Mouse (Mus musculus): ENCODE data around the gene Fmnl2. TPM values are rescaled to one million over a fixed set of nuclear protein-coding genes. Genes with fewer than 3 reads are reported as not detected.

The Fmnl2 gene
- polyA plus RNA-seq, 1 experiment from 2014 or later: 11.8 TPM

DNA sequence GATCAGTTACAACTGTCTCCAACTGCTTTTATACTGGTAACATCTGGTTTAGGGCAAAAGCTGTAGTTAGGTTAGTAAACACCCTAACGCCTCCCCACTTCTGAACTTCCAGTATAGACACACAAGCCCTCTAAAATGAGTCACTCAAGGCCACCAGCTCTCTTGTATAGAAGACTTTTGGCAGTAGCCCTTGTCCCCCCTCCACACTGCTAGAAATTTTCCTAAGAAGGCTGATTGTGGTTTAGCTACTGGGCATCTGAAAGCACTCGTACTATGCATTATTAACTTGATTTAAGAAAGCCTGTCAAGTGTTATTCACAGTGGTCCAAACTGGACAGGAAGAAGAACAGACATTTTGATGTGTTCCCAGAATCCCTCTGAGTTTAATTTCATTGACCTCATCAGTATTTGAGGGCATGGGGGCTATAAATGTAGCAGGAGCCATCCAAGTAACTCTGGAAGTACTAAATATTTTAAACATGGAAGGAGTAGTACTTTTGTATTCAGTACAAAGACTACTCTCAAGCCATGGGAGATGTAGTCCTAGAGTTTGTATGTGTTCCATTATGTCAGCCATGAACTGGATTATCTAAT is 222.1 kb downstream of the Fmnl2 start:
- Histone ChIP-seq H3K4me3 (no peak overlapping the region), H3K36me3 (peaks cover 4% of the 10 kb centered on the region; the same call in 1 of the 2 replicates)
- 59% methylated on average over 2 of the region's 2 CpGs for WGBS

DNA sequence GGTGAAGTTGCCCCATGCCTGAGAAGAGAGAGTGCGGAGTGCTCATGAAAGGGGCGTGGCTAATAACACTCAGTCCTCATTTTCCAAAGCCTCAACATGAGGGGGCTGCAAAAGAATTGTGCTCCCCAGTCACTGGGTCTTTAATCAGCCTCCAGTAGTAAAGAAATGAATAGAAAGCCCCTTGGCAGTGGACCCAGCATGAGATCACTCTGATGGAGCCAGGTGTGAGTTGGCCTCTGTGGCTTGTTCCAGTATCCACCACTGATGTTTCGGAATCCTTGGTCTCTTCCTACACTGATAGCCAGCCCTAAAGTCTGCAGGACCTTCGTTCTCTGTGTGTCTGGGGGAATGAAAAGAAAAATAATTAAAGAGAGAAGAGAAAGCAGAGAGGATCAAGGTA is 224.4 kb downstream of the Fmnl2 start:
- Histone ChIP-seq H3K9ac (no peak overlapping the region), H3K9me3 (no peaks in the 10 kb centered on the region), H3K4me1 (peaks cover 9% of the 10 kb centered on the region; the same call in 1 of the 2 replicates), H3K27ac (no peak overlapping the region), H3K27me3 (no peaks in the 10 kb centered on the region), H3K4me3 (no peak overlapping the region), H3K4me2 (replicated peaks) (no peak overlapping the region), H3K36me3 (peaks cover 4% of the 10 kb centered on the region)
- ATAC-seq (ENCODE audit: low FRiP score, low read depth): no peak
- 90% methylated on average over 4 of the region's 4 CpGs for WGBS

More for the DNA sequence above, 222.1 kb downstream of the Fmnl2 start:
- Histone ChIP-seq H3K9ac (no peak overlapping the region), H3K4me2 (replicated peaks) (no peak overlapping the region), H3K27ac (no peak overlapping the region), H3K9me3 (no peaks in the 10 kb centered on the region), H3K4me1 (peaks cover 9% of the 10 kb centered on the region; the same call in 1 of the 2 replicates), H3K27me3 (no peaks in the 10 kb centered on the region)
- no peak for ATAC-seq (ENCODE audit: low FRiP score, low read depth)

DNA sequence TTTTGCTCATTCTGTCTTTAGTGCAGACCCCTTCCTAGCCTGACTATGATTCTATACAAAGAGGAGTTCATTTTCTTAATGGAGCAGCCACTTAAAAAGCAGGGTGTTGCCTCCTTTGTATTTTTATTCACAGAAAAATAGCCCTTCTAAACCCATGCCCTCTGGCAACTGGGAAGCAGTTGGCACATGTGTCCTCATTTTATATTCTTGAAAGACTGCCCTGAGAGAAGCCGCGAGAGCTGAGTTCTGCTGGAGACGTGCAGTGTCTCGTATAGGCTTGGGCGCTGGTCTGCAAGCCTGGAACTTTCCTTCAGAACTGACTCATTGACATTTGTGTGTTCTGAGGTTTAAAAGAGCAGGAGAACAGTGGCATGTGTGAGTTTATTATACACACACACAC is 224.8 kb downstream of the Fmnl2 start:
- WGBS: 77% methylated on average over 5 of the region's 5 CpGs
- Histone ChIP-seq H3K4me2 (replicated peaks) (no peak overlapping the region), H3K36me3 (peaks cover 4% of the 10 kb centered on the region), H3K27ac (no peak overlapping the region; the same call in 1 of the 2 replicates), H3K4me1 (peaks cover 9% of the 10 kb centered on the region; the same call in 1 of the 2 replicates), H3K4me3 (no peak overlapping the region), H3K9ac (no peak overlapping the region), H3K9me3 (no peaks in the 10 kb centered on the region), H3K27me3 (no peaks in the 10 kb centered on the region)
- no peak for ATAC-seq (ENCODE audit: low FRiP score, low read depth)

DNA sequence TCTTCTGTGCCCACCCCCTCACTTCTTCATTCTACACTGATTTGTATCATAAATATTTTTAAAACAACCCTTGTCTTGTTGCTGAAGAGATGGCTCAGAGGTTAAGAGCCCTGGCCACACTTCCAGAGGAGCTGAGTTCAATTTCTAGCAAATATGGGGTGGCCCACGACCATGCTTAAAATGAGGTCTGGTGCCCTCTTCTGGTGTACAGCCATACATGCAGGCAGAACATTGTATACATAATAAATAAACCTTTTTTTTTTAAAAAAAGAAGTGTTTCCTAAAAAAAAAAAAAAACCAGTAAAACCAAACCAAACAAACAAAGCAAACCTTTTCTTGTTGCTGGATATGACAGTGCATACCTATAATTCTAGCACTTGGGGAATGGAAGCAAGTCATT is 225.6 kb downstream of the Fmnl2 start:
- Histone ChIP-seq H3K36me3 (peaks cover 4% of the 10 kb centered on the region), H3K4me2 (replicated peaks) (no peak overlapping the region), H3K9ac (no peak overlapping the region), H3K9me3 (no peaks in the 10 kb centered on the region), H3K4me1 (peaks cover 9% of the 10 kb centered on the region; the same call in 1 of the 2 replicates), H3K27ac (no peak overlapping the region), H3K27me3 (no peaks in the 10 kb centered on the region), H3K4me3 (no peak overlapping the region)
- WGBS: 31% methylated on average over 1 of the region's 1 CpGs
- ATAC-seq (ENCODE audit: low FRiP score, low read depth): no peak

DNA sequence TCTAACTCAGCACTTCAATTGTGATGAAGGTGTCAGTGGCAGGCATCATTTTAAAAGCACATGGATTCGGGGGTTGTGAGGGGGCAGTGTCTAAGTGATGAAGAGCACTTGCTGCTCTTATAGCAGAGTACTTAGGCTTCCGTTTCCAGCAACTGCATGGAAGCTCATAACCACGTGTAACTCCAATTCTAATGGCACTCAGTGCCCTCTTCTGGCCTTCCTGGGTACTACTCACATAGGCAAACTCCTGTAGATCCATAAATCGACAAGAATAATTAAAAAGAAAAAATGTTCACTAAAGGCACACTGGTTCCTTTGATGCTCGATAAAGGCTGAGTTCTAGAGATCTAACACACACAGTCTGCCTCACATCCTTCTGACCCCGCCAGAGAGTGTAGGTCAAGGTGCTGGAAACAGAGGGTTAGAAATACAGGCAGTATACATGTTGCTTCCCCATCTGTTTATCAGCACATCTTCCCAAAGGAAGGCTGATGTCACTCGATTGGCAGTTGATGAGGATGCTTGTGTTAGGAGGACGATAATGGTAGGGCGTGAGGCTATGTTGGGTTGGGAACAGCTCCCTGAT is 228.1 kb downstream of the Fmnl2 start:
- Histone ChIP-seq H3K9ac (no peak overlapping the region), H3K27me3 (no peaks in the 10 kb centered on the region), H3K4me2 (replicated peaks) (no peak overlapping the region), H3K4me1 (peaks cover 9% of the 10 kb centered on the region; the same call in 1 of the 2 replicates), H3K27ac (no peak overlapping the region), H3K36me3 (peaks cover 8% of the 10 kb centered on the region), H3K4me3 (no peak overlapping the region), H3K9me3 (no peaks in the 10 kb centered on the region)
- 51% methylated on average over 9 of the region's 9 CpGs for WGBS
- no peak for ATAC-seq (ENCODE audit: low FRiP score, low read depth)

DNA sequence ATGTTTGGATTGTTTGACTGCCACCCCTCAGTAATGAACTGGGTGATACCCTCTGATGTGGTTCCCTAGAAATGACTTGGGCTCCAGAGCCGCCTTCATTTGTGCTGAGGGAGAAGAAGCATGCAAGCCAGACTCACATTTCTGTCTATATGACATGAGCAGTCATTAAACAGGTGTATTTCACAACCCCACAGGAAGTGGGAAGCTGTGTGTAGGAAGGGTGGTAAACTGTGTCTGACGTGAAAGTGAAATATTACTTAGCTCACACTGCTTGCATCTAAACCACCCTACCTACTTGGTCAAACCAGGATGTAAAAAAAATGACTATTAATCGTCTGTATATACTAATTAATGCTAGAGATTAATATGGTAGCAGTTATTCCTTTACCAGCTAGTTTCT is 231.1 kb downstream of the Fmnl2 start:
- 92% methylated on average over 3 of the region's 3 CpGs for WGBS

DNA sequence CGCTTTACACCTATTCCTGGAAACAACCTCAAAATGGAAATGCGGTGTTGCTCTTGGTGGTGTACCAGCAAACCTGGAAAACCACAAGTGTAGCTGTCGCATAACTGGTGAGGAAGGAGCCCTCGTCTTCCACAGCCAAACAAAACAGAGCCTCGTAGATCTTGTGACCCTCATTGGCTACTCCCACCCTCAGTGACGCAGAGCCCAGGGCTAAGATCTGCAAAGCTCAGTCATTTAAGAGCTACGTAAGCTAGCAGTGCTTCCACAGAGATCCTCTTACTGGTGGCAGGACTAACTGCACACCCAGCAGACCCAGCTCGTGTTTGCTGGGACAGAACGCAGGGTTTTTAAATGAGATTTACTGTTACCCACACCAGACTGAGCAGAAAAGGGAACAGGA is 237.4 kb downstream of the Fmnl2 start:
- Histone ChIP-seq H3K4me3 (no peak overlapping the region), H3K4me2 (replicated peaks) (no peak overlapping the region), H3K9me3 (no peaks in the 10 kb centered on the region), H3K9ac (no peak overlapping the region), H3K36me3 (peaks cover 21% of the 10 kb centered on the region), H3K27ac (no peak overlapping the region), H3K4me1 (no peaks in the 10 kb centered on the region), H3K27me3 (no peaks in the 10 kb centered on the region)
- 0 out of 2 replicates have a peak, but pooled peaks have one; percentile 44 for ATAC-seq (ENCODE audit: low FRiP score, low read depth)
- 82% methylated on average over 9 of the region's 9 CpGs for WGBS

More for the DNA sequence above, 231.1 kb downstream of the Fmnl2 start:
- Histone ChIP-seq H3K4me2 (replicated peaks) (no peak overlapping the region), H3K4me1 (no peaks in the 10 kb centered on the region), H3K9me3 (no peaks in the 10 kb centered on the region), H3K36me3 (peaks cover 6% of the 10 kb centered on the region; the same call in 1 of the 2 replicates), H3K27me3 (no peaks in the 10 kb centered on the region), H3K4me3 (no peak overlapping the region), H3K27ac (no peak overlapping the region), H3K9ac (no peak overlapping the region)
- ATAC-seq (ENCODE audit: low FRiP score, low read depth): no peak

DNA sequence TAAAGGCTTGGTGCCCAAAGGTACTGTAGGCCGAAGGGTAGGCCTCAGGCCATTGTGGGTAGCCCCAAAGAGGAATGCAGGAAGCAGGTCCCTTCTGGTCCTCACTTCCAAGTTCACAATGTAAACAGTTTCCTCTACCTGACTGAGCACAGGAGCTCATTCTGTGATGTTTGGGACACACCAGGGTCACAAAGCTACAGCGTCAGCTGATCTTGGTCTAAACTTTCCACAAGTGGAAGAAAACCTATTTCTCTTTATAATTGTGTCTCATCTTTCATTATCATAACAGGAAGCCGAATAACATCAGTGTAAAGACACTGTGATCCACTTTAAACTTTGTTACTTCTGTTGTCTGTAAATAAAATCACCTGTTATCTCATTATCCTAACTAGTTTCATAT is 237.8 kb downstream of the Fmnl2 start:
- Histone ChIP-seq H3K27ac (no peak overlapping the region), H3K9ac (no peak overlapping the region), H3K4me1 (no peaks in the 10 kb centered on the region), H3K9me3 (no peaks in the 10 kb centered on the region), H3K36me3 (peaks cover 17% of the 10 kb centered on the region), H3K4me2 (replicated peaks) (no peak overlapping the region), H3K27me3 (no peaks in the 10 kb centered on the region), H3K4me3 (no peak overlapping the region)
- WGBS: 97% methylated on average over 3 of the region's 3 CpGs
- ATAC-seq (ENCODE audit: low FRiP score, low read depth): no peak

DNA sequence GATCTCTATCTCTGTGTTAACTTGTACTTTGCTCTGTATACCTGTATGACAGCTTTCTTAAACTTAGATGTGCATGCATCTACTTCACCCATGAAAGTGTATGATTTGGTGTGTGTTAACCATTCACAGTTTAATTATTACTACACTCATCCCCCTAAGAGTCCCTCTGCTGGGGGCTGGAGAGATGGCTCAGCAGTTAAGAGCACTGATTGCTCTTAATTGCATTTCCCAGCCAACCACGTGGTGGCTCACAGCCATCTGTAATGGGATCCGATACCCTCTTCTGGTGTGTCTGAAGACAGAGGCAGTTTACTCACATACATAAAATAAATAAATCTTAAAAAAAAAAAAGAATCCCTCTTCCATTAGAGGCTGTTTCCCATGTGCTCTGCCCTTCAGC is 242.4 kb downstream of the Fmnl2 start:
- no peak overlapping the region for H3K27ac ChIP-seq
- no peak overlapping the region for H3K9ac ChIP-seq
- no peaks in the 10 kb centered on the region for H3K9me3 ChIP-seq
- no peak for ATAC-seq (ENCODE audit: low FRiP score, low read depth)
- no peak overlapping the region for H3K4me2 ChIP-seq (replicated peaks)
- H3K4me1 ChIP-seq: no peaks in the 10 kb centered on the region
- no peak overlapping the region for H3K4me3 ChIP-seq
- peaks cover 43% of the 10 kb centered on the region for H3K36me3 ChIP-seq
- 32% methylated on average over 2 of the region's 2 CpGs for WGBS
- no peaks in the 10 kb centered on the region for H3K27me3 ChIP-seq

DNA sequence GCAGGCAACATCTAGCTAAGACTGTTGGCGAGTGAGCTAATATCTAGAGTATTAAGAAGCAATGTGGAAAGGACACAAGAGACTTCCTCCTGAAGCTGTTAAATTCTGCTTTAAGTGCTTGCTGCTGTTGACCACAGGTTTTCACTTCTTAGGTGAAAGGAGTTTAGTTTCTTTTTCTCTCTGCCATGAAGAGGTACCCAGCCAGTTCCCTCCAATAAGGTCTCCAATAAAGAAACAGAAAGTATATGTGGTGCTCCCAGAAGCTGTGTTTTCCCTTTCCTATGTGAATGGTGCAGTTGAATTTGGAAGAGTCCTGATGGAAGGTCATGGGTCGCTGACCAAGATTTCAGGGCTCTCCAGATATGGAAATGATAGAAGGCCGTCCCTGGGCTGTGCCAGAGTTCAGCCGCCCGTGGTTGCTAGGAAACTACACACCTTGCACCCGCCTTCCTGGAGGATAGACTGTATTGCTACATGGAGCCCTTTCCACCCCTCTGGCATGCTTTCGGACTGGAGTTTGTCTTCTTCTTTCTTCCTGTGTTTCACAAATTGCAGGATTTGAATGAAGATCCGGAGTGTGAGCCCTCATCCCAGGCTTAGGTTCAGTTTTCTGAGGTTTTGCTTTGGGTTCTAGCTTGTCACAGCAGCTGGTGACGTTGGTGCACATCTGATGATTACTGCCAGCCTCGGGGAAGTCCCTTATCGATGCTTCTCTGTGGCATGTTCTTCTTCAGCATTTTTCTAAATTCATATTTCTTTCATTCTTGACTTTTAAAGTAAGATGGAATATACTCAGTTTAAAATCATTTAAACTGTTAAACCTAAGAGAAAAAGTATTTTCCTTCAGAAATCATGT is 244.5 kb downstream of the Fmnl2 start:
- peaks cover 60% of the 10 kb centered on the region for H3K36me3 ChIP-seq
- H3K27ac ChIP-seq: no peak overlapping the region
- no peak overlapping the region for H3K9ac ChIP-seq
- no peak overlapping the region for H3K4me2 ChIP-seq (replicated peaks)
- no peak overlapping the region for H3K4me3 ChIP-seq
- 89% methylated on average over 11 of the region's 11 CpGs for WGBS
- no peak for ATAC-seq (ENCODE audit: low FRiP score, low read depth)
- no peaks in the 10 kb centered on the region for H3K9me3 ChIP-seq
- H3K27me3 ChIP-seq: no peaks in the 10 kb centered on the region
- H3K4me1 ChIP-seq: no peaks in the 10 kb centered on the region

DNA sequence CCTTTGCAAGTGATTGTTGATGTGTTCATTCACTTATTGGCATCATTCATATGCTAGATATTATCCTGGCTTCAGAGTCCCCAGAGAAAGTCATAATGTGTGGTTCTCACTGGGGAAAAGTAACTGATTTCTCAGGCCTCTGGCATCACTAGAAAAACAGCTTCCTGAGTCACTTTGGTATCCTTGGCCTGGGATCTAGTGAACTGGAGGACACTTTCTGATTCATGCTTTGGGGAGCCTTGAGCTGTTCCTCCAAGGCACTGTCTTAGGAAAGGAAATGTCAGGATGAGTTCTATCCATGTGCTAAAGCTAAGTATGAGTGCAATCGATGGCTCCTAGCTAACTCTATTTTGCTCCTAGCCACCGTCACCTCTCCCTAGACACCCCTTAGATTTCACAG is 245.2 kb downstream of the Fmnl2 start:
- Histone ChIP-seq H3K4me1 (no peaks in the 10 kb centered on the region), H3K36me3 (peaks cover 60% of the 10 kb centered on the region), H3K4me3 (no peak overlapping the region), H3K27me3 (no peaks in the 10 kb centered on the region), H3K4me2 (replicated peaks) (no peak overlapping the region), H3K9me3 (no peaks in the 10 kb centered on the region), H3K27ac (no peak overlapping the region), H3K9ac (no peak overlapping the region)
- no peak for ATAC-seq (ENCODE audit: low FRiP score, low read depth)
- 95% methylated on average over 2 of the region's 2 CpGs for WGBS

DNA sequence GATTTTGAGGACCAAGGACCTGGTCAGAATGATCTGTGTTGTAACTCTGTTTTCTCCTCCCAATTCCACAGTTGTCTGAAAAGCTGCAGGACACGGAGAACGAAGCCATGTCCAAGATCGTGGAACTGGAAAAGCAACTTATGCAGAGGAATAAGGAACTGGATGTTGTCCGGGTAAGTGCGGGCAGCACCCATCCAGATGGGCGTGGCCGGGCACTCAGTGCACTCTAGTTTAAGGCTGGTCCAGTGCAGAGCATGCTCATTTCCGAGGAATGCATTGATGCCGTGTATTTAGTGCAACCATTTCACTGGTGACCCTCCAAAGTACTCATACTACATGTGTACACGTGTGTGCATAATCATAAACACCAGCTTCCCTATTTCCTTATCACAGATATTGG is 247.7 kb downstream of the Fmnl2 start:
- peaks cover 83% of the 10 kb centered on the region for H3K36me3 ChIP-seq
- H3K9me3 ChIP-seq: no peaks in the 10 kb centered on the region
- no peaks in the 10 kb centered on the region for H3K4me1 ChIP-seq
- WGBS: 93% methylated on average over 10 of the region's 10 CpGs
- H3K9ac ChIP-seq: no peak overlapping the region
- no peaks in the 10 kb centered on the region for H3K27me3 ChIP-seq
- no peak overlapping the region for H3K4me3 ChIP-seq
- H3K27ac ChIP-seq: no peak overlapping the region
- no peak overlapping the region for H3K4me2 ChIP-seq (replicated peaks)
- no peak for ATAC-seq (ENCODE audit: low FRiP score, low read depth)

All from limb, embryonic 13.5 days (tissue).